Mouse (Mus musculus) bone marrow, adult 2 months (tissue): ENCODE data around the gene Snx9.

Experiments used
- CTCF ChIP-seq: fragments of 200-500 bp; IDR thresholded peaks from 2 replicates; pipeline ENCODE4 v1.5.1; 2011; ENCODE audit warnings: low read length, control low read depth; ENCODE audit not compliant: control insufficient read depth, insufficient read depth
- POLR2A ChIP-seq: fragments of 200-500 bp; IDR thresholded peaks from 2 replicates; pipeline ENCODE4 v1.6.1; 2011; ENCODE audit warnings: low read depth, mild to moderate bottlenecking, control low read depth, low read length, borderline replicate concordance; ENCODE audit not compliant: control insufficient read depth

DNA sequence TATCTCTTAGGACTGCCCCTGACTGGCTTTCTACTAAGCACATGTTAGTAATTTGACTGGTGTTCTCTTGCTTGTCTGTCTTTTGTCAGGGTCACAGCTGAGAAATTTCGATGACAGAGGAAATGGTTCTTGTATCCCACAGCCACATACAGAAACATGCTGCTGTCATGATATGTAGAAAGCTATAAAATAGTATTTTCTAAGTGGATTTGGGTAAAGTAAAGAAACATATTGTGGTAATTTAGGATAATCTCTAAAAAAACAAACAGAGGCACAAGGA is 26.5 kb upstream of the Snx9 start:
- TF ChIP-seq POLR2A = no peak
- no peak for TF ChIP-seq CTCF
